Mouse (Mus musculus): ENCODE results near the gene Lrp10.

Gene Lrp10
- long read RNA-seq, experiment 1, full-length matches to known transcripts = 38 of 59 reads
- long read RNA-seq, experiment 1, partial matches to known transcripts = 18 of 59 reads
- long read RNA-seq, experiment 1, other reads (novel, unspliced or antisense) = 3 of 59 reads
- long read RNA-seq, experiment 2, full-length matches to known transcripts = 29 of 45 reads
- long read RNA-seq, experiment 2, partial matches to known transcripts = 14 of 45 reads
- long read RNA-seq, experiment 2, other reads (novel, unspliced or antisense) = 2 of 45 reads

DNA sequence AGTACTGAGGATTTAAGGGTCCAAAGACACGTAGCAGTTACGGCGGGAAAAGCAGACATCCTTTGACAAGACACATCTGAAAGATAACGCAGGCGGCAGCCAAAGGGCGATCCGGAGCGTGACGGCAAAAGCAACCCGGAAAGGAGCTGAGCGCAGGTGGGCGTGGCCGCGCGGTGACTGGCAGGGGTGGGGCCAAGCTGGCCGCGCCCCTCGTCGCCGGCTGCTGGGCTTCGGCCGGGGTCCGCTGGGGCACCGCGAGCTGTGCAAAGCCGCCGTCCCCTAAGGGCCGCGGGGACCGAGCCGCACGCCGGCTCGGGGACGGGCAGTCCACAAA, at the start of gene Lrp10:
Gene Lrp10 (plus strand): TSS at position 179 of the 334 bp plus-strand sequence.
- intact Hi-C loops (cut with DNase I) = no loop called here

DNA sequence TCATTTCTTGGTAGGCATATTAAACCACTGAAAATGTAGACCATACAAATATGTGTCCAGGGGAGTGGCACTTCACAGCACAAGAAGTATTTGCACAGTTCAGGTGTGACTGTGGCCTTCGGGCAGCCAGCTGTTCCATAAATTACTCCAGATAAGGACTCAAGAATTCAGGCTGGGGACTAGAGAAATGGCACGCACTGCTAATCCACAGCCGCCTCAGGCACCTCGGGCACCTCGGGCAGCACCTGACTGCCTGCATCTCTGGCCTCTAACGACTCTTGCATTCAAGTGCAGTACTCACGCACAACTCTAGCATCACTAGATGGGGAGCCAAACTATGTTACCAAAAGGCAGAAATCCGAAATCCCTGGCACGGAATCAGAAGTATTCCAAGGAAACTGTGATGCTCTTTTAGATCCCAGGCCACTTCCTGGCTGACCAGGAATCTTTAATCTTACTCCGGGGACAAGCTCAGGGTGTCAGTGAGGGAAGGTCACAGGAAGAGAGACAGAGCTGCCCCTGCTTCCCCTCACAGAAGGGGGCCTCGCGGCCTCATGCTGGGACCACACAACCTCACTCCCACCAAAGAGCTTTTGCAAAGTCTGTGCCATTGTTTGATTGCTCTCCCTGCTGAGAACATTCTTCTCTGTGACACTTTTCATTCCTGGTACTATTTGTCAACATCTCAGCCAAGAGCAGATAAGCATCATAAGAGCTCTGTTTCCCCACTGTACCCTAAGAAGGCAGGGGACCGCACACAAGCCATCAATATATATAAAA, 48.5 kb upstream of the Lrp10 start:
- intact Hi-C loops (cut with DNase I) = no loop called here

GRCm38 (mm10) chr14:54416229-54416775, 47.6 kb upstream of the Lrp10 start:
- intact Hi-C loops (cut with DNase I) = no loop called here

- intact Hi-C loops (cut with DNase I) = no loop called here
Observed at GRCm38 (mm10) chr14:54416830-54417229, 47.1 kb upstream of the Lrp10 start.

GRCm38 (mm10) chr14:54417623-54418081, 46.3 kb upstream of the Lrp10 start, which contains the start of gene Slc7a7:
Gene Slc7a7 (minus strand): TSS chr14:54417780.
- intact Hi-C loops (cut with DNase I) = no loop called here

DNA sequence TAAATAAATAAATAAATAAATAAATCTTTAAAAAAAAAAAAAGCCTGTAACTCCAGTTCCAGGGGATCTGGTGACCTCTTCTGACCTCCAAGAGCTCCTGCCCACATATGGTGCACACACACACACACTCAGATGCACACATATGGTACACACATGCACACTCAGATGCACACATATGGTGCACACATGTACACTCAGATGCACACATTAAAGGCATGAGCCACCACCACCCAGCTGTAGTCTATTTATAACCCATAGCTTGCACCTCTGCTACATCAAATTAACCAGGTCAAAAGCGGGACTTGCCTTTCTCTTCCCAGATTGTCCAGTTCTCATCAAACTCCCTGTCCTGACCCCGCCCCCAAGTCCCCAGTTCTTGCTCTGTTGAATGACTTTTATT, 42.9 kb upstream of the Lrp10 start:
- intact Hi-C loops (cut with DNase I) = loop anchor here (5.0 kb wide), 1 partner anchor 36 kb away; no protein-coding TSS in a partner anchor

- intact Hi-C loops (cut with DNase I) = loop anchor here (5.0 kb wide), 1 partner anchor 34 kb away; no protein-coding TSS in a partner anchor
Observed at GRCm38 (mm10) chr14:54423406-54423805, 40.5 kb upstream of the Lrp10 start.

GRCm38 (mm10) chr14:54424634-54425033, 39.3 kb upstream of the Lrp10 start:
- intact Hi-C loops (cut with DNase I) = loop anchor here (5.0 kb wide), 1 partner anchor 33 kb away; no protein-coding TSS in a partner anchor

- intact Hi-C loops (cut with DNase I) = no loop called here
Observed at GRCm38 (mm10) chr14:54425540-54425939, 38.4 kb upstream of the Lrp10 start.

DNA sequence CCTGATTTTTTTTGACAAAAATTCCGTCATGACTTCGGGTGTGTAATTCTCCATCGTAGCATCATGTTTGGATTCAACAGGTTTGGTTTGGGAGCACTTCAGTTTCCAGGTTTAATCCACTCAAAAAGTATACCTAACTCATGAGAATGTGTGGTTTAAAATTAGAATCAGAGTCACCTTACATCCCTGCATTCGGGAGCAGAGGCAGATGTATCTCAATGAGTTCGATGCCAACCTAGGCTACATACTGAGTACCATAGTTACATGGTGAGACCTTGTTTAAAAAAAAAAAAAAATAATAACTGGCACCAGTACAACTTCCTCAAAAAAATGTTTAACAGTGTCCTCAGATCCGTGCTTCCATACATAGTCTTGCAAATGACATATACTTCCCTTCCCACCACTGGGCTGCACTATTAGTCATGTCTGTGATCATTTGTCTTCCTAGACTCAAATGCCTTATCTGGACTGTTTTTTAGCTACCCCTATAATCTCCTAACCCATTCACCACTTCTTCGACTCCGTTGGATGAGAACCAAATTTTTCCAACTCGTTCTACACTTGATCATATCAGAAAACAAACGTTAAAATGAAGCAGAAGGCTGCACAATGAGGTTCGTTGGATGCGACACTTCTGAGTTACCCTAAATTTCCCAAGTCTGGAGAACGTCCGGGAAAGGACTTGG, 37.8 kb upstream of the Lrp10 start:
- intact Hi-C loops (cut with DNase I) = no loop called here

GRCm38 (mm10) chr14:54426689-54427398, 37.1 kb upstream of the Lrp10 start, which contains the start of gene Mrpl52:
Gene Mrpl52 (plus strand): TSS chr14:54426909.
- intact Hi-C loops (cut with DNase I) = no loop called here

DNA sequence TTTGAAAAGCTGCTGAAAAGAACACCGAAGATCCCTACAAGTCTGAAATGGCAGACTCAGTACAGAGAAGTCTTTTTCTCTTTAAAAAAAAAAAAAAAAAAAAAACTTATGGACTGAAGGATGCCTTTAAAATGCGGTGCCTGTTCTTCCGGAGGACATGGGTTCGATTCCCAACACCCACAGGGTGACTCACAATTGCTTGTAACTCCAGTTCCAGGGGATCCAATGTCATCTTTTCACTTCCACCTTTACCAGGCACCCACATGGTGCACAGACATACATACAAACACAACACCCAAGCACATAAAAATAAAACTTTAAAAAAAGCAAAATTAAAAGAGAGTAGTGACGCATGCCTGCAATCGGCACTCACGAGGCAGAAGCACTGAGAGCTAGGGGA, 36.2 kb upstream of the Lrp10 start:
- intact Hi-C loops (cut with DNase I) = no loop called here

DNA sequence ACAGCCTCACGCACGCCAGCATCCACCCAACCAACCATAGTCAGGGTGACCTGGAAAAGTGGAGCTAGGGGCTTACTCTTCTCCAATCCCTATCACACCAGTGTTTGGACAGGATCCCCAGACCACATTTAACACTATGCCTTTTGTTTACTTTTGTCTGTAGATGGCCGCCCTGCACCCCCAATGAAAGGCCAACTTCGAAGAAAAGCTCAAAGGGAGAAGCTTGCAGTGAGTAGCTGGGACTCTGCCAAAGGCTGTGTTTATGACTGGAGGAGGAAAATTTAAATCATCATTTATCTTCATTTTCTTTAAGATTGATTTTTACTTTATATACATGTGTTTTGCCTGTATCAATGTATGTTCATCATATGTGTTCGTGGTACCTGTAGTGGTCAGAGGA, 35.5 kb upstream of the Lrp10 start:
- intact Hi-C loops (cut with DNase I) = no loop called here

- intact Hi-C loops (cut with DNase I) = no loop called here
Observed at GRCm38 (mm10) chr14:54429332-54430093, 34.4 kb upstream of the Lrp10 start.

- intact Hi-C loops (cut with DNase I) = no loop called here
Observed at GRCm38 (mm10) chr14:54430406-54431145, 33.4 kb upstream of the Lrp10 start.

DNA sequence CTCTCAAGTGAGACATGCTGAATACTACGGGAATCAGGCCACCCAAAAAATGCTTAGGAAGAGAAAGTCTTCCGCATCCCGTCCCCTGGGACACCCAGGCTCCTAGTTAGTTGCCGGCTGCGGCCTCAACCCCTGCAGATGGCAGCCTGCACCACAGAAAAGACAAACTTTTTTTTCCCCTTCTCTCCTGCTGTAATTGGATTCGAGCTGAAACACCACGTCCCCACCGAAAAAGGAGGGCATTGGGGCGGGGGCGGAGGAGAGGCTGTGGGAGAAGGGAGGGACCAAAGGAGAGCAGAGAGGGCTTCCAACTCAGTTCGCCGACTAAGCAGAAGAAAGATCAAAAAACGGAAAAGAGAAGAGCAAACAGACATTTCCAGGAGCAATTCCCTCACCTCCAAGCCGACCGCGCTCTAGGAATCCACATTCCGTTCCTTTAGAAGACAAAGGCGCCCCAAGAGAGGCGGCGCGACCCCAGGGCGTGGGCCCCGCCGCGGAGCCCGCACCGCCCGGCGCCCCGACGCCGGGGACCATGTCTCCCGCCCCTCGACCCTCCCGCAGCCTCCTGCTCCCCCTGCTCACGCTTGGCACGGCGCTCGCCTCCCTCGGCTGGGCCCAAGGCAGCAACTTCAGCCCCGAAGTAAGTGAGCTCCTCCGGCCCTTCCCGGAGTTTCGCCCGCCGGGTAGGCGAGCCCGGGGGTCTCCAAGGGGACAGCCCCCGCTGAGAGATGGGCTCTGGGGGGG, 32.4 kb upstream of the Lrp10 start, which contains the start of gene Mmp14:
Gene Mmp14 (plus strand): TSS at position 279 of the 744 bp plus-strand sequence.
- intact Hi-C loops (cut with DNase I) = no loop called here

DNA sequence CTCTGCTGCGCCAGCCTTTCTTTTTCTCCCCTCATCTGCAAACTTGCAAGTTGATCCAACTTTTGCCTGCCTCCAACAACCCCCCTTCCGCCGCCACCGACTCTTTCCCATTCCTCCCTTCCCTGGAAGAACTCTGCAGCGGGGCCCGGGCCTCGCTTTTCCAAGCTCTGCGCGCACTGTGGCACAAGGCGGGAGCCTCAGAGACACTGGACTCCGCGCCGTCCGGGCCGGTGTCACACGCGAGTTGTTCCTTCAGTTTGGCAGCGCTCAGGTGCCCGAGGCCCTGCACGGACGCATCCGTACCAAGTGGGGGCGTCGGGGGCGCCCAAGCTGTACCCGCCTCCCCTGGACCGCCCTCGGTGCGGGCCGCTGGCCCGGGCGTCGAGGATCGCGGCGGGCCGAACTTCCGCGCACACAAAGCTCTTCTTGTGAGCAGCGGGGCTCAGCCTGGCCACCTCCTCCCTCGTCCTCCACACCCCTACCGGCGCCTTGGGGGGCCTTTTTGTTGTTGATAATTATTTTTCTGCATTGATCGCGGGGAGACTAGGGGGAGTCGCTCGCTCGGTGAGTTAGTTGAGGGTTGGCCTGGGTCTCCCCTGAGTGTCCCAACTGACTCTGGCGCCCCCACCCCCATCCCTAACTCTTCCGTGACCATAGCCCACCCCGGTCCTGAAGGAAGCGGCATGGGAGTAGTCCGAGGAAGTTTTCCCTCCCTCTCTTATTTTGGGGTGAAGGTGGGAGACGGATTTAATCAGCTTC, 31.7 kb upstream of the Lrp10 start:
- intact Hi-C loops (cut with DNase I) = no loop called here
